Mouse (Mus musculus) liver, embryonic 15.5 days (tissue): ENCODE data around the gene F9. TPM values are rescaled to one million over a fixed set of nuclear protein-coding genes. Genes with fewer than 3 reads are reported as not detected.

Source experiments
- polyA plus RNA-seq: library from polyadenylated mRNA; unstranded; fragments of >200 nt; fragmentation: Nextera tagmentation; extraction: Ambion mirVana; gene quantifications from 2 replicates; pipeline ENCODE4 v1.2.1, GENCODE M21; 2015

Gene F9
- polyA plus RNA-seq, 1 experiment from 2014 or later: 3.4 TPM

Other genes with a start within 250 kb of the F9 start
- 0.03 and 0.06 TPM in 2 replicates for gene Mcf2, start 179.6 kb downstream of the F9 start, polyA plus RNA-seq